Mouse (Mus musculus): ENCODE results near the gene Fbxw7. TPM values are rescaled to one million over a fixed set of nuclear protein-coding genes. Genes with fewer than 3 reads are reported as not detected.

Fbxw7 gene
- polyA plus RNA-seq, 1 experiment, result 167 TPM

DNA sequence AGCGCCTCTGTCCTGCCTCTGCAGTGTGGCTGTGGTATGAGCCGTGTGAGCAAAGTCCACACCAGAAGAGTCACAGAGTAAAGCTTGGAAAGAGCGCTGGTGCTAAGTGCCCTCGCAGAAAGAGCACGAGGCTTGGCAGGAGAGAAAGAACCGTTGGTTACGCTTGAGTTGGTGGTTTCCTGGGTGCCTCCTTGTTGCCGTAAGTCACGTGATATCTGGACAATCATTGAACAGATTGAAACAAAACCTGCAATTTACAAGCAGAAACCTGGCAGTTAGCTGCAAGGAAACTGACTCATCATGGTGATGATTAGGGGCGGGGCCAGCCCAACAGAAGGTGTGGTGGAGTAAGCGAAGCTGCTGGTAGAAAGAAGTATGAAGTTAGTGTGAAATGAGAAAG, 207.7 kb downstream of the Fbxw7 start:
- H3K27ac ChIP-seq (ENCODE audit: insufficient read depth, low read length), result 0 out of 2 replicates have a peak overlapping the region, but pooled peaks have one; percentile 8
- H3K4me3 ChIP-seq (ENCODE audit: insufficient read depth, low read length), result no peak overlapping the region
- TF ChIP-seq CTCF (IDR thresholded peaks at IDR 0.05; ENCODE audit: extremely low read depth, insufficient read depth, low read length), result no peak
- TF ChIP-seq POLR2A (IDR thresholded peaks at IDR 0.05; ENCODE audit: extremely low read depth, insufficient read depth, low read length), result no peak
- H3K4me1 ChIP-seq (ENCODE audit: control insufficient read depth, insufficient read depth, low read length), result peaks cover 7% of the 10 kb centered on the region; the same call in 1 of the 2 replicates

- peak overlapping the region; percentile 77 for H3K27ac ChIP-seq (ENCODE audit: insufficient read depth, low read length)
- peaks cover 7% of the 10 kb centered on the region; the same call in 1 of the 2 replicates for H3K4me1 ChIP-seq (ENCODE audit: control insufficient read depth, insufficient read depth, low read length)
- H3K4me3 ChIP-seq (ENCODE audit: insufficient read depth, low read length), result no peak overlapping the region
- TF ChIP-seq POLR2A (IDR thresholded peaks at IDR 0.05; ENCODE audit: extremely low read depth, insufficient read depth, low read length) (no peak), CTCF (IDR thresholded peaks at IDR 0.05; ENCODE audit: extremely low read depth, insufficient read depth, low read length) (no peak)
These were observed 209.2 kb downstream of the Fbxw7 start for GRCm38 (mm10) chr3:85024237-85024636.

DNA sequence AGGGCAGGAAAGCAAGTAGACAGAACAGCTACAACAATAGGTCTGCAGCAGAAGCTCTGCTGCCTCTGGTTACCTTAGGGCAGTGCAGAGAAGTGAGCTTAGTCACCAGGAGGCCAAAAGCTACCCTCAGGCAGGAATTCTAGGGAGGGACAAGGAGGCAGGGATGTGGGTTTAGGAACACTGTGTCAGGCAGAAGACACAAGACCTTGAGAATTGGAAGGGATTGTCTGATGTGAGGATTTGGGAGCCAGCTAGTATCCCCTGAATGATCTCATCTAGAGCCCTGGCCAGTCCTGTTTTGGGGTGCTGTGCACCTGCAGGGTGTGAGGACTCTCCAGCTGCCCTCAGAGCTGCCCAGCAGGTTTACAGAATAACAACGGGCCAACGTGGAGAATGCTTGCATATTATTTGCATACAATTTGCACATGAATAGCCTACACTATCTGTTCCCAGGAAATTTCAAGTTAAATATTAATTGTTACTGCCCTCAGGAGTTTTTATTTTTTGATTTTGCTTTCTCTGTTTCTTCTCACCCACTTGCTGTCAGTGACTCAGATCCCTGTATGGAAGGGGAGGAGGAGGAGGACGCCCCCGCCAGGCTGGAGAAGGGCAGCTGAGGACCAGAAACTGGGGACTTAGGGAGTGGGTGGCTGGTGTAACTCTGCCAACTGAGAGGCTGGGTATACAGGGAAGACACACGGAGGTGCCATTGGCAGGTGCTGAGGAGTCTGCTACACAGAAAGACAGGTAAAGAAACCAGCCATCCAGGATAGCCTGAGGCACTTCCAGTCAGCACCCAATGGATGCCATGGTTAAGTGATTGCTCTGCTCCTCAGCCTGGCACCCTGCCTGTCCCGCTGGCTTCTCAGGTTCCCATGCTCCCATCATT, 210.0 kb downstream of the Fbxw7 start:
- TF ChIP-seq POLR2A (IDR thresholded peaks at IDR 0.05; ENCODE audit: extremely low read depth, insufficient read depth, low read length) (no peak), CTCF (IDR thresholded peaks at IDR 0.05; ENCODE audit: extremely low read depth, insufficient read depth, low read length) (no peak)
- peak overlapping the region; percentile 77 for H3K27ac ChIP-seq (ENCODE audit: insufficient read depth, low read length)
- no peak overlapping the region for H3K4me3 ChIP-seq (ENCODE audit: insufficient read depth, low read length)
- H3K4me1 ChIP-seq (ENCODE audit: control insufficient read depth, insufficient read depth, low read length), result peaks cover 7% of the 10 kb centered on the region; the same call in 1 of the 2 replicates

Other genes with a start within 250 kb of the Fbxw7 start
- gene Arfip1, start 232.6 kb upstream of the Fbxw7 start, polyA plus RNA-seq (2012; rRNA removed), result 12.4 and 13.6 TPM in 2 replicates
- 0.02 and 0.04 TPM in 2 replicates for gene Tigd4, start 221.7 kb upstream of the Fbxw7 start, polyA plus RNA-seq (2012; rRNA removed)
- gene Tmem154, start 149.1 kb upstream of the Fbxw7 start, polyA plus RNA-seq (2012; rRNA removed), result 0.40 and 0.42 TPM in 2 replicates